Mouse (Mus musculus) frontal cortex, adult 2 months (tissue): ENCODE measurements around the gene Orai1. TPM values are rescaled to one million over a fixed set of nuclear protein-coding genes. Genes with fewer than 3 reads are reported as not detected.

ENCODE experiments used
- DNase-seq, 2 experiments: peaks; one replicate each; pipeline ENCODE4 v3.0.0; 2022; ENCODE audit warnings: low spot score in 1 of 2; ENCODE audit errors: extremely low spot score in 1 of 2
- polyA plus RNA-seq: library from polyadenylated mRNA; depleted of rRNA; stranded (reverse); fragments of >200 nt; gene quantifications from 2 replicates; pipeline ENCODE4 v1.2.3, GENCODE M21; 2012

The Orai1 gene
- polyA plus RNA-seq, 1 experiment: 17.6 TPM

- DNase-seq: peak; percentile 72 to 84
Observed at GRCm38 (mm10) chr5:122994303-122994846, 20.5 kb upstream of the Orai1 start.

- no peak for DNase-seq
Observed at GRCm38 (mm10) chr5:122994910-122995309, 20.0 kb upstream of the Orai1 start.

- peak in 1 of 2 experiments; percentile 74 for DNase-seq
Observed at GRCm38 (mm10) chr5:122997205-122998204, 17.4 kb upstream of the Orai1 start.

- DNase-seq: no peak
Observed at GRCm38 (mm10) chr5:123000901-123001300, 14.0 kb upstream of the Orai1 start.

- no peak for DNase-seq
Observed at GRCm38 (mm10) chr5:123005716-123006592, 8.9 kb upstream of the Orai1 start.

- peak in 1 of 2 experiments; percentile 57 for DNase-seq
Observed at GRCm38 (mm10) chr5:123008877-123009493, 5.9 kb upstream of the Orai1 start.

GRCm38 (mm10) chr5:123009873-123010272 is 5.0 kb upstream of the Orai1 start:
- peak in 1 of 2 experiments; percentile 59 for DNase-seq

GRCm38 (mm10) chr5:123010806-123011205 is 4.1 kb upstream of the Orai1 start:
- no peak for DNase-seq

- no peak for DNase-seq
Observed at GRCm38 (mm10) chr5:123011705-123012104, 3.2 kb upstream of the Orai1 start.

GRCm38 (mm10) chr5:123013599-123014315 is 1.1 kb upstream of the Orai1 start:
- peak; percentile 41 to 84 for DNase-seq

GRCm38 (mm10) chr5:123015915-123016314 is 1.0 kb downstream of the Orai1 start:
- no peak for DNase-seq

- DNase-seq: no peak
Observed at GRCm38 (mm10) chr5:123017504-123017903, 2.6 kb downstream of the Orai1 start.

- DNase-seq: no peak
Observed at GRCm38 (mm10) chr5:123019336-123020016, 4.6 kb downstream of the Orai1 start.

- no peak for DNase-seq
Observed at GRCm38 (mm10) chr5:123020426-123020825, 5.6 kb downstream of the Orai1 start.

GRCm38 (mm10) chr5:123021438-123021837 is 6.6 kb downstream of the Orai1 start:
- no peak for DNase-seq

GRCm38 (mm10) chr5:123023049-123023448 is 8.2 kb downstream of the Orai1 start:
- DNase-seq: no peak

GRCm38 (mm10) chr5:123024312-123024711 is 9.4 kb downstream of the Orai1 start:
- DNase-seq: no peak

- DNase-seq: no peak
Observed at GRCm38 (mm10) chr5:123024965-123025573, 10.2 kb downstream of the Orai1 start.

GRCm38 (mm10) chr5:123026414-123026813 is 11.5 kb downstream of the Orai1 start:
- DNase-seq: no peak
